Mouse (Mus musculus) CD4-positive, CD25-positive, alpha-beta regulatory T cell, adult 4 months (primary cell): ENCODE measurements at regions not wholly inside any gene's neighbourhood (a gene's known extent, or its start where the extent isn't known, plus 50 kb on each side); places are given as distances from the start of the nearest gene placed in this dataset.

Experiments
- ATAC-seq: one replicate; pipeline ENCODE4 v1.8.0; 2017

GRCm38 (mm10) chr12:77780885-77781698 is 412.9 kb upstream of the Gm6657 start:
- no peak for ATAC-seq

DNA sequence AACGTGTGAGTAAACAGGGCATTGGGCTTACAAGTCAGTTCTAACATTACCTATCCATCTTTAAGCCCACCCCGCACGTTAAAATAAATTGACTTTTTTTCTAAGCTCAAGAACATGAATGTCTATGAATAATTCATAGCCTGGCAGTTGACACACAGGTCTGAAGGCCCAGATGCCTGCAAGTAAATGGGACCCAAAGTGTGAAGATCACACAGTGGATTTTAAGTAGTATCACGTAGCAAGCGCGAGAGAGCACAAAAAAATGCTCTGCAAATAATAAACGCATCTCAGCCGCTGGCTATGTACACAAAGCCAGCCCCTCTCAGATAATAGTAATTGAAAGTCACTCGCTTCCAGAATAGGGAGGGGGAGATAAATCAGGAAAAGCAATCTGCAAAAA is 410.1 kb upstream of the Gm6657 start:
- ATAC-seq = no peak

- ATAC-seq = no peak
Measured at GRCm38 (mm10) chr12:77785647-77786046, 408.4 kb upstream of the Gm6657 start.

DNA sequence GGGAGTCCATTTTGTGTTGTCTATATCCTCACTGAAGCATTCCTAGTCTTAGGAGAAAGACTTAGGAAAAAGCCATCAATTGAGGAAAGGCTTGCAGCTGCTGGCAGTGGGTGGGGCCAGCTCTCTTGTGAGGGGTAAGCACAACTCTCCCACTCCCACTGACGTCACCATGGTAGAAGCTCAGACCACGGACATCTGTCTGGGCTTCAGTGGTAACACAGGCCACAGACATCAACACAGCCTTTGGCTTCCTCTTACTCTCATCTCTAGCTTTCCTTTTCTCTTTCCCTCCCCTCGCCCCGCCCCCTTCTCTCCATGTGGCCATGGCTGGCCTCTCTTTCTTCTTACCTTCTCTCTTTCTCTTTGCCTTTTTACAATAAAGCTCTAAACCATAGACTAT is 407.4 kb upstream of the Gm6657 start:
- no peak for ATAC-seq

DNA sequence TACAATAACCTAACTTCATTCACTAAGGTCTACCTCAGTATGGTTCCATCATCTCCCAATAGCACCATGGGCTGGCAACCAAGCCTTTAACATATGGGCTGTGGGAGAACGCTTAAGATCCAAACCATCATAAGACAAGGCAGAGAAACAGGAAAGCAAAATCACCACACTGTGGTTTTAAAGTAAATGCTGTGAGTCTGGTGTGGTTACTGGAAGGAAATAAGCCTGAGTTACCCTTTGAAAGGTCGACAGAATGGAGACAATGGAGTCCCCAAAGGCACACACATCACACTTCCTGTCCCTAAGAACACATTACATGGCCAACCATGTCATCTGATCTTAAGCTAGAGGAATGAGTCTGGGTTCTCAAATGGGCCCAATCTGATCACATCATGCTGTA is 405.8 kb upstream of the Gm6657 start:
- peak; percentile 32 for ATAC-seq

GRCm38 (mm10) chr12:77789427-77789826 is 404.6 kb upstream of the Gm6657 start:
- peak; percentile 23 for ATAC-seq

DNA sequence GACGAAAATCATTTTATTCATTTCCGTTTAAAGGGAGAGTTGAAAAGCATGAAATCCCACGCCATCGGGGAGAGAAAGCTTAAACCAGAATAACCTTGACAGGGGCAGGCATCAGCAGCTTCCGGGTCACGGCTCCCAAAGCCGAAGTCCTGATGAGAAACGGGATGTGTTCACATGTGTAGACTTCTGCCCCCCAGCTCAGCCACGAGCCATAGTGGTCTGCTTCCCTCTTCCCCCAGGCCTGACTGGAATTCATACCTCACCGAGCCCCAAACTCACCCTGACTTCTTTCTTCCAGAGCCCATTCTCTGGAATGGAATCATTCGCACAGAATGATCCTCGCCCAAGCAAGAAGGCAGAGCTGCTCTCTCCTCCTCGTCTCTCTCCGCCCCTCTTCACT is 404.2 kb upstream of the Gm6657 start:
- no peak for ATAC-seq

DNA sequence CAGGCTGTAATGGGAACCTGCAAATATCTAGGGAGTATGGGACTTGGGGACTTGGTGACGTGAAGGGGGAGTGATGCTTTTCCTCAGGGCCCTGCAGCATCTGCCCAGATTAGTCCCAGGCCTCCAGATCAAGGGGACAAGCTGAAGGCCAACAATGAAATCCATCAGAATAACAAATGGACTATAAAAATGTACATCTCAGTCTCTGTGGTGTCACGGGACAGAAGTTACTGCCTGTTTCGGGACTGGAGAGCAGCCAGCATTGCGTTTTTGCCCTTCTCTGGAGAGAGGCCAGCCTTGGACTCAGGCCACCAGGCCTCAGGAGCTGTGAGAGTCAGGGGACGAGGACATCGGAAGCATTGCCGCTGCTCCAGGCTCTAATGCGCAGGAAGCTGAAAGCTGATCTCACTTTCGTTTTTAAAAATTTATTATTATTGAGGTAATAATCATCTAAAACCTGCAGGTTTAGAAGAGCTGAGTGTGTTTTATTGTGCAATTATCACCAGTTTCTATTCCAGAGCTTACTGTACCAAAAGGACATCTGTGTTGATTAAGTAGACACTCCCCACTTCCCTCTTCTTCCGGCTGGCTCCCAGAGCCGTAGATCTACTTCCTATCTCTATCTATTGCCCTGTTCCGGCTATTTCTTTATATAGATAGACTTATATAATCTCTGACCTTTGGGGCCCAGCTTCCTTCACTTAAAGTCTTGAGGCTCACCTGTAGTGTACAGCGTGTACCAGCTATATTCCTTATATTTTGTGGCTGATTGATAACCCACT is 403.0 kb upstream of the Gm6657 start:
- no peak for ATAC-seq

- no peak for ATAC-seq
Measured at GRCm38 (mm10) chr12:77798516-77798915, 395.5 kb upstream of the Gm6657 start.

DNA sequence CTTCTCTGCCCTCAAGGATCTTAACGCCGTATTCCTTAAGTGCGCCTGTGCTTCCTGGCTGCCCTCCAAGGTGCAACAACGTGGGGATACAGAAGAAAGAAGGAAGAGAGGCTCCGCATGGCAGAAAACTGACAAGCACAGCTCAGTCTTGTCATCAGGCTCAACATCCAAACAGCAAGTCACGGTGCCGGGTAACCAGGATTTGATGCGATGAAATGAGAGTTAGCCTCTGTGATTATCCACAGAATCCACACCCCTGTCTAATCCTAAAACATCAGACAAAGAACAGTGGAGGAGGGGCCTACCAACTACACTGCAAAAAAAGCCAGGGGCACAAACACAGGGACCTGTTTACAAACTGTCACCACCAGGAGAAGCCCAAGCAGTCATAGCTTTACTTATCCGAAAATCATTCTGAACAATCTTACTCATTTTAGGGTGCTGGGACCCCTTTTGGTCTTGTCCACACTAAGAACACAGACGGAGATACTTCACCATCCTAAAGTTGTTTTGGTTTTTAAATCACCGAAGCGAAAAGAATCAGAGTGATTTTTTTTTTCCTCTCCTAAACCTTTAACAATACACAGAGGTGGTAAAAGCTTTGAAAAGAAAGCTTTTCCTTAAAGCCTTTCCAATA is 394.8 kb upstream of the Gm6657 start:
- no peak for ATAC-seq

GRCm38 (mm10) chr12:77807674-77808073 is 386.4 kb upstream of the Gm6657 start:
- no peak for ATAC-seq

- no peak for ATAC-seq
Measured at GRCm38 (mm10) chr12:77811276-77811675, 382.8 kb upstream of the Gm6657 start.

DNA sequence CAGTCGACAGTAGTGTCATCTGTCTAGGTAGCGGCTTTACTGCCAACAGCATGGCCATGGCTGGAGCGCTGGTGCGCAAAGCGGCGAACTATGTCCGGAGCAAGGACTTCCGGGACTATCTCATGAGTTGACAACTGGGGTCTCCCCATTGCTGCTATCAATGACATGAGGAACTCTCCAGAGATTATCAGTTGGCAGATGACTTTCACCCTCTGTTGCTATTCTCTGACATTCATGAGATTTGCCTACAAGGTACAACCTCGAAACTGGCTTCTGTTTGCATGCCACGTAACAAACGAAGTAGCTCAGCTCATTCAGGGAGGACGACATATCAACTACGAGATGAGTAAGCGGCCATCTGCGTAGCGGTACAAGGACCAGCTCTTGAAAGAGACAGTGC is 374.6 kb upstream of the Gm6657 start:
- ATAC-seq = no peak

GRCm38 (mm10) chr12:77823381-77824030 is 370.5 kb upstream of the Gm6657 start:
- ATAC-seq = no peak

- no peak for ATAC-seq
Measured at GRCm38 (mm10) chr12:77833411-77834169, 360.5 kb upstream of the Gm6657 start.

DNA sequence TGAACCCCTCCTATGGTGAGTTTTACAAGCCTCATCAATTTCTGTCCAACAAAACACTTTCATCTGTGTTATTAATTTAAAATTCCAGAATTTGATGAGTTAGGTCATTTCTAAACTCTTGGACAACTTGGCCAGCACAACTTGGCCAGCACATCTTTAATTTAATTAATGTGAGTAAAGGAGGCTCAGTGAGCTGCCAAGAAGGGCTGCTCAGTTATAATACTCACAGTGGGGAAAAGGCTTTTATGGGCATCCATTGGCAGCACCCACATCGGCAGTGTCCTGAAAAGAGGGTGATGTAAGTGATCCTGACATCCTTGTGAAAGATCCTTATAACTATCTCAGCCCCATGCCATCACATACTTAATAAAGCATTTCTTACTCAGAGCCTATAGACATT is 359.2 kb upstream of the Gm6657 start:
- no peak for ATAC-seq

- no peak for ATAC-seq
Measured at GRCm38 (mm10) chr12:77836231-77836630, 357.8 kb upstream of the Gm6657 start.

DNA sequence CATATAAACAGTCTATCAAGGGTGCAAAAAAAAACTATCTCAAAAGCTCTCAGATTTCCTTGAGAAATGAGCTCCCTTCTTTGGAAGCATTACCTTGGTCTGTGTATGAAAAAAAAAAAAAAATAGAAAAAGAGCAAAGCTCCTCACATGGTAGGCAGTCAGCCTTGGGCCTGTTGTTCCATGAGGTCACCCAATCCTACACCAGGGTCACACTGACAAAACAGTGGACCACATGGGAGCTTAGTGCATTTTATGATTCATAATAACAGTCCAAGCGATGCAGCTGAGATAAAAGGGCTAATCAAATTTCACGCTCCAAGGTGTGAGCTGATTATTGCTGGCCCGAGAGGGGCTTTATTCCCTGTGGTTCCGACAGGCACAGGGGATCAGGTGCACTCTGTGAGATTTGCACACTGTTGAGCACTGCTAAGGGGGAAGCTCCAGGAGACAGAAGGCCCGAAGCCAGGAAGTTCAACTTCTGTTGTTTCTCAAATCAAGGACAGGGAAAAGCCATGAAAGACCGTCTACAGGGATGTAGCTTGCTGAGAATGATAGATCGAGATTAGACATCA is 352.1 kb upstream of the Gm6657 start:
- no peak for ATAC-seq

DNA sequence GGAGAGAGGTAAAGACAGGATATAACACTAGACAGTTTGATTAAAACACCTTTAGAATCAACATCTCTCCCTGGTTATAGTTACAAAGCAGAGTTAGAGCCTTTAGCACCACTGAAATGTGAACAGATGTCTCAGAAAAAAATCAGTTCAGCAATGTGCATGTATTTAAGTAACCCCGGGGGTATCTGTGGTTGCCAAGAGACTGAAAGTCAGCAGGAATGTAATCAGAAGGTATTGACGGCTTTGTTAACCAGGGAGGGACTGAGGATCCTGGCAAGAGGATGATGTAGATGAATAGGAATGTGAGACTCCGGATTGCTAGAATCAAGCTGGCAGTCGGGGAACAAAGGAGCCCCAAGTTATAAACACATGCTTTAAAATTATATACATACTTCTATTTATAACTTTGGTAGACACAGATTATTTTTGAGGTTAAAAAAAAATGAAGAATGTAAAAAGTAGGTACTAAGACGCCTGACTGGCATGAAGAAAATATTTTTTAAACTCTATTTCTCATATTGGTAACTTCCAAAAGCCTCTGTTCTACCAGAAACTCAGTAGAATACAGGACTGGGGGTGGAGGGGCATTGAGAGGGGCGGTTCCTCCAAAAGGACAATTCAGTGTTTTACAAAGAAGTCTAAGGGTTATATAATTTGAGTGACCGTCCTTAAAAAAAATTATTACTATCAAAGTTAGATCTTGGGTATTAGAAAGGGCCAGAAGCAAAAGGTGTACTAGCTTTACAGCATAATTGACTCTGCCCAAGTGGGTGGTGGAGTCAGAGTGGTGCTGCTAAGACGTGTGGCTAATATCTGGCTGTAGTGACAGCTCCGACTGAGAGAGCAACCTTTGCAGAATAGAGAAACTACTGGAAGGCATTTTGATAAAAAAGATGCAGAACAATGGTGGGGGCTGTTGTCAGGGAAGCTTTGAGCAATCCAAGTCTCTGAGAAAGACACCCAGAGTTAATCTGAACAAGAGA is 341.2 kb upstream of the Gm6657 start:
- ATAC-seq = no peak

DNA sequence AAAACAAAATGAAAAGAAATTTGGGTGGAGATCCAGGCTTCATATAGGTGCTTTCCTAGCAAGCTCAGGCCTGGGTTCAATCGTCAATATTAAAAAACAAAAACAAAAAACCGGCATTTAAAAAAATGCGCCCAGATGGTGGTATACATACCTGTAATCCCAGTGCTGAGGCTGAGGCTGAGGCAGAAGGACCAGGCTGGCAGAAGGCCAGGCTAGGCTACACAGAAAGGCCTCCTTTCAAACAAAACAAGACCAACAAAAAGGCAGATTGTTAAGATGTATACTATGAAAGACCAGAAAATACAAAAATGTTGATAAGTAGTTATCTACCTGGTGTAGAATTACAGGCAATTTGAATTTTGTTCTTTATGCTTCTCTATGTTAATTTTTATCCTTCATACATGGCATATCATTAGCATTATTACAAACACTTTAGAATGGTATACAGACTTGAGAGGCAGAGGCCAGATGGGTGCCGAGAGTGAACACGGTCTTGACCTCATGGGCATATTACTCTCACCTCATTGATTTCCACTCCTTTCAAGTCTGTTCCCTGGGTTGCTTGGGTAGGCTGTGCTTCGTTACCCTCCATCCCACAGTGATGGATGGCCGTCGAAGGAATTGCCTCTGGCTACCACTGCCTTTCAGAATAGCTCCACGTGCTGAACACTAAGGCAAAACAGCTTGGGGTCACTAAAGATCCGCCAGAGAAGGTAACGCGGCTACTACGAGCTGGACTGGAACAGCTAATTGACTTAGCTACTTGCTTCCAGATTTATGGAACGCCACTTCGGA is 339.6 kb upstream of the Gm6657 start:
- ATAC-seq = no peak
